Mouse (Mus musculus): Measurements from ENCODE around the gene Triml2. TPM values are rescaled to one million over a fixed set of nuclear protein-coding genes. Genes with fewer than 3 reads are reported as not detected.

Gene Triml2
- polyA plus RNA-seq (2014; fragmentation: Nextera tagmentation; extraction: Ambion mirVana) = not detected in 2 replicates

DNA sequence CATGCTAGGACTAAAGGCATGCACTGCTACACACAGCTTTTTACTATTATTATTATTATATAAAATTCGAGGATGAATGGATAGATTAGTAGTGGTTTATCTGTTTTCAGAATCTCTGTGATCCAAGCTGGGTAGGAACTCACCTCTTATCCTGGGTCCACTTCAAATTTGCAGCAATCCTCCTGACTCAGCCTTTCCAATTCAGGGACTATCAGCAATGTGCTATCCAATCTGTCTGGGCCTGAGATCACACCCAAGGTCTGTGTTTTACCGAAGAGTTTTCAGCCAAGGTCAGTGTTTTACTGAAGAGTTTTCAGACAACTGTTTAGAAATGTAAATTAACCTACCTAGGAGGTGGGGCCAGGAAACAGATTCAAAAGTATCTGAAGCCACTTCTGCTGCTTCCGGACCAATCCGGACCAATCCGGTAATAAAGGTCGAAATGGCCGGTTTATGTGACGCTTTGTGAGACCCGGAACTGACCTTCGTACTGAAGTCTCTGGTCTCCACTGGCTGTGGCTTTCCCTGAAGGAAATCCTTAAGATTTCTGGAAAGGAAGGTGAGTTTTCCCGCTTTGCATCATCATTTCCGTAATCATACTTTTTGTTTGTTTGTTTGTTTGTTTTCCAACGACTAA, at the start of gene Triml2:
Gene Triml2 (plus strand): TSS at position 488 of the 637 bp plus-strand sequence.
- Histone ChIP-seq H3K4me3 (ENCODE audit: low read length) (no peak within 1 kb of the TSS), H3K9me3 (ENCODE audit: control insufficient read depth, low read length) (no peaks in the 10 kb centered on the region), H3K9ac (ENCODE audit: low read depth, low read length) (no peak within 1 kb of the TSS), H3K4me1 (ENCODE audit: control insufficient read depth, insufficient read depth, low read length) (no peaks in the 10 kb centered on the region), H3K4me2 (replicated peaks; ENCODE audit: low read depth, low read length) (no peak within 1 kb of the TSS), H3K27ac (ENCODE audit: low read depth, low read length) (no peak within 1 kb of the TSS), H3K27me3 (ENCODE audit: control insufficient read depth, insufficient read depth, low read length) (no peaks in the 10 kb centered on the region), H3K36me3 (ENCODE audit: control insufficient read depth, insufficient read depth, low read length) (no peaks in the 10 kb centered on the region)
- WGBS = 96% methylated on average over 13 of the region's 13 CpGs
- no peak for ATAC-seq (ENCODE audit: low FRiP score, low TSS enrichment)

DNA sequence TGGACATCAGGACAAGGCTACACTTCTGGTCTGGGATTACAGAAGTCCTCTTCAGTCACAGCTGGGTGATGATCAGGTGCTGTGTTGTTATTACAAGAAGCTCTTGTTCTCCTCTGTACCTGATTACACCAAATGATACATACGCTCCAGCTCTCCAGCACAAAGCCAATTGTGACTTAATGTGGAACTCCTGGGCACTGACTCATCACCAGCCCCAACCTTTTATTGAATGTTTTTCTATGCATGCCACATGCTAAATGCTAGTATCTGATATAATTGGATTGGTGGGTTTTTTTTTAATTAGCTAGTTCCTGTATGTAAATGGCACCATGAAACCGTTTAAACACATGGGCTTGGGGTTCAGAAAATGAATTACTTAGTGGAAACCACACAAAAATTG, 39.0 kb upstream of the Triml2 start, which contains the start of gene Triml1:
Gene Triml1 (minus strand): TSS at position 101 of the 400 bp plus-strand sequence.
- H3K9ac ChIP-seq (ENCODE audit: low read depth, low read length) = no peak within 1 kb of the TSS
- H3K4me1 ChIP-seq (ENCODE audit: control insufficient read depth, insufficient read depth, low read length) = no peaks in the 10 kb centered on the region
- no peaks in the 10 kb centered on the region for H3K36me3 ChIP-seq (ENCODE audit: control insufficient read depth, insufficient read depth, low read length)
- H3K27me3 ChIP-seq (ENCODE audit: control insufficient read depth, insufficient read depth, low read length) = no peaks in the 10 kb centered on the region
- H3K9me3 ChIP-seq (ENCODE audit: control insufficient read depth, low read length) = no peaks in the 10 kb centered on the region
- ATAC-seq (ENCODE audit: low FRiP score, low TSS enrichment) = no peak
- no peak within 1 kb of the TSS for H3K27ac ChIP-seq (ENCODE audit: low read depth, low read length)
- no peak within 1 kb of the TSS for H3K4me2 ChIP-seq (replicated peaks; ENCODE audit: low read depth, low read length)
- no peak within 1 kb of the TSS for H3K4me3 ChIP-seq (ENCODE audit: low read length)
- WGBS = 89% methylated on average over 2 of the region's 2 CpGs

DNA sequence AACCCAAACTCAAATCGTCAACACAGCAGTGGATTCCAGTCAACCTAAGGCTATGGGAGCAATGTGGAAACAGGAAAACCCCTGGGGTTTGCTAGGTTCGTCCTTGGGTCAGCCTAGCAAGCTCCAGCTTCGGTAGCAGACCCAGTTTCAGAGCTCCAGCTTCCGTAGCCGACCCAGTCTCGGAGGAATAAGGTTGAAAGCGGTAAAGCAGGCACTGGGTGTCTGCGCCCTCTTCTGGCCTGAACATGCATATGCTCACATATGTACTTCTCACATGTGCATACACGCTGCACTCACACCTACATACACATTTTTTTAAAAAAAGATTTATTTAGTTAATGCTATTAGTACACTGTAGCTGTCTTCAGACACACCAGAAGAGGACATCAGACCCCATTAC, 31.0 kb upstream of the Triml2 start:
- Histone ChIP-seq H3K36me3 (ENCODE audit: control insufficient read depth, insufficient read depth, low read length) (no peaks in the 10 kb centered on the region), H3K4me3 (ENCODE audit: low read length) (no peak overlapping the region), H3K9me3 (ENCODE audit: control insufficient read depth, low read length) (no peaks in the 10 kb centered on the region), H3K4me2 (replicated peaks; ENCODE audit: low read depth, low read length) (no peak overlapping the region), H3K27me3 (ENCODE audit: control insufficient read depth, insufficient read depth, low read length) (no peaks in the 10 kb centered on the region), H3K4me1 (ENCODE audit: control insufficient read depth, insufficient read depth, low read length) (no peaks in the 10 kb centered on the region), H3K27ac (ENCODE audit: low read depth, low read length) (no peak overlapping the region), H3K9ac (ENCODE audit: low read depth, low read length) (no peak overlapping the region)
- no peak for ATAC-seq (ENCODE audit: low FRiP score, low TSS enrichment)
- 87% methylated on average over 9 of the region's 9 CpGs for WGBS

DNA sequence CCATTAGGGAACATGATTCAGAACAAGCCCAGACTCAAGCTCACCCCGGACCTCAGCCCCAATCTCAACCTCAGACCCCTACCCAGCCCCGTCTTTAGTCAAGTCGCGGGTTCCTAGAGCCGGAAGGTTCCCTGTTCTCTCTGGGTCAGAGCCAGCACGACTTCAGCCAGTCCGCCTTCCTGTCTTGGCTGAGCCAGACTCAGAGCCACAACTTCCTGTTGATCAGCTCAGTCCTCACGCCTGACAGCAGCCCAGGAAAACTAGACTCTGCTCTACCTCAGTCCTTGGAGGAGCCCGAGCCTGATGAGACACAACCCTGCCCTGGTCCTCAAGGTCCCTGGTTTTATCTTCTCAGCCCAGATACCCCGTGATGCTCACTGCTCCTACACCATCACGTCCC, 17.1 kb upstream of the Triml2 start:
- no peak overlapping the region for H3K4me3 ChIP-seq (ENCODE audit: low read length)
- H3K9me3 ChIP-seq (ENCODE audit: control insufficient read depth, low read length) = no peaks in the 10 kb centered on the region
- no peaks in the 10 kb centered on the region for H3K4me1 ChIP-seq (ENCODE audit: control insufficient read depth, insufficient read depth, low read length)
- no peak overlapping the region for H3K4me2 ChIP-seq (replicated peaks; ENCODE audit: low read depth, low read length)
- no peaks in the 10 kb centered on the region for H3K36me3 ChIP-seq (ENCODE audit: control insufficient read depth, insufficient read depth, low read length)
- H3K27me3 ChIP-seq (ENCODE audit: control insufficient read depth, insufficient read depth, low read length) = no peaks in the 10 kb centered on the region
- H3K27ac ChIP-seq (ENCODE audit: low read depth, low read length) = no peak overlapping the region
- no peak overlapping the region for H3K9ac ChIP-seq (ENCODE audit: low read depth, low read length)
- WGBS = 93% methylated on average over 11 of the region's 11 CpGs
- no peak for ATAC-seq (ENCODE audit: low FRiP score, low TSS enrichment)

DNA sequence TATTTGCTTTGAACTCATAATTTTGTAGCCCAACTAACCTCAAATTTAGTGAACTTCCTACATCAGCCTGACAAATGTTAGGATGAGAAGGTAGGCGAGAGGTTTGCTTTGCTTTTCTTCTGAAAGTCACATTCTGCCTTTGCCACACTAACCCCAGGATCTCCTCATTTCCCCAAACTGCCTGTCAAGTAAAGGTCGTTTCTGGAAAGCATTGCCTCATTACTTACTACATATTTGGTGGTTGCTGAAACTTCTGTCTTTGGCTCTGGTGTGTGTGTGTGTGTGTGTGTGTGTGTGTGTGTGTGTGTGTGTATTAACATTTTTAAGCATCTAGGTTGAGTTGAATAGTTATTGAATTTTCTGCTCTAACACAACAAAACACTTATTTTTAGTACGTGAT, 15.9 kb upstream of the Triml2 start:
- Histone ChIP-seq H3K9me3 (ENCODE audit: control insufficient read depth, low read length) (no peaks in the 10 kb centered on the region), H3K9ac (ENCODE audit: low read depth, low read length) (no peak overlapping the region), H3K4me1 (ENCODE audit: control insufficient read depth, insufficient read depth, low read length) (no peaks in the 10 kb centered on the region), H3K27me3 (ENCODE audit: control insufficient read depth, insufficient read depth, low read length) (no peaks in the 10 kb centered on the region), H3K4me3 (ENCODE audit: low read length) (no peak overlapping the region), H3K36me3 (ENCODE audit: control insufficient read depth, insufficient read depth, low read length) (no peaks in the 10 kb centered on the region), H3K4me2 (replicated peaks; ENCODE audit: low read depth, low read length) (no peak overlapping the region), H3K27ac (ENCODE audit: low read depth, low read length) (no peak overlapping the region)
- WGBS = 82% methylated on average over 3 of the region's 3 CpGs
- ATAC-seq (ENCODE audit: low FRiP score, low TSS enrichment) = no peak

DNA sequence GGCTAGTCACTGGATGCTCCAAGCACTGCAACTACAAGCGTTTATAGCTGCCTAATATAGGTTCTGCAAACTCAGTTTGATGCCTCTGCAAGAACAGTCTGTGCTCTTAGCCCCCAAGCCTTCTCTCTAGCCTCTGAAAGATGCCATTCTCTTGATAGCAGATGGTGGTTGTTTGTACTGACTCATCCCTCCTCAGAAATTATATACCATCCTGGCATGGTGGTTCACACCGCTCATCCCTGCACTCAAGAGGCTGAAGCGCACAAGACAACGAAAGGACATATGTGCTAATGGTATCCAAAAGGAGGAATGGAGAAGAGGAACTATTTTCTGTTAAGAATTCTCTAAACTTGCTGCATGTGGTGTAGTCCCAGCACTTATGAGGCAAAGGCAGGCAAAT, 12.3 kb upstream of the Triml2 start:
- WGBS = 93% methylated on average over 4 of the region's 4 CpGs
- H3K9me3 ChIP-seq (ENCODE audit: control insufficient read depth, low read length) = no peaks in the 10 kb centered on the region
- no peak overlapping the region for H3K9ac ChIP-seq (ENCODE audit: low read depth, low read length)
- no peak overlapping the region for H3K4me2 ChIP-seq (replicated peaks; ENCODE audit: low read depth, low read length)
- no peaks in the 10 kb centered on the region for H3K36me3 ChIP-seq (ENCODE audit: control insufficient read depth, insufficient read depth, low read length)
- H3K27me3 ChIP-seq (ENCODE audit: control insufficient read depth, insufficient read depth, low read length) = no peaks in the 10 kb centered on the region
- no peak overlapping the region for H3K27ac ChIP-seq (ENCODE audit: low read depth, low read length)
- ATAC-seq (ENCODE audit: low FRiP score, low TSS enrichment) = no peak
- no peaks in the 10 kb centered on the region for H3K4me1 ChIP-seq (ENCODE audit: control insufficient read depth, insufficient read depth, low read length)
- no peak overlapping the region for H3K4me3 ChIP-seq (ENCODE audit: low read length)

DNA sequence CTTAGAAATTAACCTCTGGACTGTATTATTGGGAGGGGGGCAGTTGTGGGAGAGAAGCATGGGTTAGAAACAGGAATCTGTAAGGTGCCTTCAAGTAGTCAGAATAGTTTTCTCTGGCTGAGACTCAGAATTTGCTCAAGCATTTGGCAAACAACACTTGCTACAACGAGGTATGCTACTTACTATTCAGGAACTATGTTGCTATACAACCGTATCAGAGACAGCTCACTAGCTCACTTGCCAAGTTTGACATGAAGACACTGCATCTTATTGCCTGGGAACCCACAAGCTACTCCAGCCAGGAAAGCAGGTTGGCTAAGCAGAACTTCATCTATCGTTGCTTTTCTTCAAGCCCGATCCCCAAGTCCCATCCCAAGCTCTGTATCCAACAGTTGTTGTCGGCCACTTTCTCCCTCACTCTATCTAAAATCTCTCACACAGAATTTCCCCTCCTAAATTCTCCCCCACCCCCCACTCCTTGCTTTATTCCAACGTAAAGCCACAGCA, 11.0 kb upstream of the Triml2 start:
- H3K27ac ChIP-seq (ENCODE audit: low read depth, low read length) = no peak overlapping the region

DNA sequence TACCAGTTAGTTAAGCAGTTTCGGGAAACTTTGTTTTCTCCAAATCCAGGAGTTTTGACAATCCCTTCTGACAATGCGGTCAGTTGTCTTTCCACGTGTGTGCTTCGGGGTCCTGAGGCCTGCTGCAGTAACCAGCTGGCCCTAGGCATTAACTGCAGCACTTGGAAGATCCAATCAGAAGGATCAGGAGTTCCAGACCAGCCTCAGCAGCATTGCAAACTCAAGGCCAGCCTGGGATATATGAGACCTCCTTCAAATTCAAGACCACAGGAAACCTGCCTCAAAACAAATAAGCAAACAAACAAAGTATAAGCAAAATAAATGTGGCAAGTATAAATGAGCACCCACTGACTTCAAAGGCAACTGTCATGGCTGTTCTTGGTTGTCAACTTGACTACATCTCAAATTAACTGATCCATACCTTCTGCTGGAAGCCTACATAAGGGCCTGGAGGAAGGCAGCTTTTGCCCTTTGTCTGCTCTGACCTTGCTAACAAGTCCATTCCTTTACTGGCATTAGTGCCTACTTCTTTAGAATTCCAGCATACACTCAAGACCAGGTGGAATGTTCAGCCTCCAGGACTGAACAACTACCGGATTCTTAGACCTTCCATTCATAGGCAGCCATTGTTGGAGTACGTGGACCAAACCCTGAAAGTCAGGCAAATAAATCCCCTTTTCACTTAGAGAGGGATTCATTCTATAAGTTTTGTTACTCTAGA, 3.4 kb upstream of the Triml2 start:
- no peaks in the 10 kb centered on the region for H3K4me1 ChIP-seq (ENCODE audit: control insufficient read depth, insufficient read depth, low read length)
- no peaks in the 10 kb centered on the region for H3K9me3 ChIP-seq (ENCODE audit: control insufficient read depth, low read length)
- no peak for ATAC-seq (ENCODE audit: low FRiP score, low TSS enrichment)
- no peaks in the 10 kb centered on the region for H3K27me3 ChIP-seq (ENCODE audit: control insufficient read depth, insufficient read depth, low read length)
- no peak overlapping the region for H3K4me3 ChIP-seq (ENCODE audit: low read length)
- H3K4me2 ChIP-seq (replicated peaks; ENCODE audit: low read depth, low read length) = no peak overlapping the region
- H3K36me3 ChIP-seq (ENCODE audit: control insufficient read depth, insufficient read depth, low read length) = no peaks in the 10 kb centered on the region
- H3K9ac ChIP-seq (ENCODE audit: low read depth, low read length) = no peak overlapping the region
- WGBS = 94% methylated on average over 6 of the region's 6 CpGs
- no peak overlapping the region for H3K27ac ChIP-seq (ENCODE audit: low read depth, low read length)

More for the DNA sequence above, 11.0 kb upstream of the Triml2 start:
- Histone ChIP-seq H3K36me3 (ENCODE audit: control insufficient read depth, insufficient read depth, low read length) (no peaks in the 10 kb centered on the region), H3K9me3 (ENCODE audit: control insufficient read depth, low read length) (no peaks in the 10 kb centered on the region), H3K4me3 (ENCODE audit: low read length) (no peak overlapping the region), H3K4me1 (ENCODE audit: control insufficient read depth, insufficient read depth, low read length) (no peaks in the 10 kb centered on the region), H3K4me2 (replicated peaks; ENCODE audit: low read depth, low read length) (no peak overlapping the region), H3K9ac (ENCODE audit: low read depth, low read length) (no peak overlapping the region), H3K27me3 (ENCODE audit: control insufficient read depth, insufficient read depth, low read length) (no peaks in the 10 kb centered on the region)
- WGBS = 89% methylated on average over 6 of the region's 6 CpGs
- ATAC-seq (ENCODE audit: low FRiP score, low TSS enrichment) = no peak

DNA sequence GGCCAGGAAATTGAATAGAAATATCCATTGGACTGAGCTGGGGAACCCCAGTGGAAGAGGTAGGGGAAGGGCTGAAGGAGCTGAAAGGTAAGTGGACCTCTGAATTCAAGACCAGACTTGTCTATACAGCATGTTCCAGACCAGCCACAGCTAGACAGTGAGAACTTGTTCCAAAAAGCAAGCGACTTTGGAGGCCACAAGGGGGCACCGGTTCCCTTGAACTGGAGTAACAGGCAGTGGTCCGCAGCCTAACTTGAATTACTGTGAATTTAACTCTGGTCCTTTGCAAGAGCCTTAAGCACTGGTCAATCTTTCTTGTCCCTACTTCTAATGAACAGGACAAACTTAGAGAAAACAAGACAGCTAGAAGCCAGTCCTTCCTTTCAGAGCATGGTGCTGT, 2.1 kb upstream of the Triml2 start:
- H3K27ac ChIP-seq (ENCODE audit: low read depth, low read length) = no peak overlapping the region
- no peak overlapping the region for H3K4me3 ChIP-seq (ENCODE audit: low read length)
- no peaks in the 10 kb centered on the region for H3K27me3 ChIP-seq (ENCODE audit: control insufficient read depth, insufficient read depth, low read length)
- no peak overlapping the region for H3K4me2 ChIP-seq (replicated peaks; ENCODE audit: low read depth, low read length)
- no peak overlapping the region for H3K9ac ChIP-seq (ENCODE audit: low read depth, low read length)
- H3K4me1 ChIP-seq (ENCODE audit: control insufficient read depth, insufficient read depth, low read length) = no peaks in the 10 kb centered on the region
- WGBS = 51% methylated on average over 3 of the region's 3 CpGs
- no peaks in the 10 kb centered on the region for H3K36me3 ChIP-seq (ENCODE audit: control insufficient read depth, insufficient read depth, low read length)
- no peaks in the 10 kb centered on the region for H3K9me3 ChIP-seq (ENCODE audit: control insufficient read depth, low read length)
- ATAC-seq (ENCODE audit: low FRiP score, low TSS enrichment) = no peak

Data from kidney, embryonic 14.5 days (tissue).